Mouse (Mus musculus) testis, adult 2 months (tissue): ENCODE data around the gene Gpr152.

Experiments used
- CTCF ChIP-seq: fragments of 200-500 bp; IDR thresholded peaks from 2 replicates; pipeline ENCODE4 v1.5.1; 2012; ENCODE audit warnings: low read depth, mild to moderate bottlenecking, inconsistent platforms, low read length, moderate library complexity; ENCODE audit not compliant: control insufficient read depth, insufficient read depth, insufficient replicate concordance
- POLR2A ChIP-seq: fragments of 200-500 bp; IDR thresholded peaks from 2 replicates; pipeline ENCODE4 v1.6.1; 2012; ENCODE audit warnings: low read depth, mild to moderate bottlenecking, inconsistent platforms, low read length, moderate library complexity; ENCODE audit not compliant: control insufficient read depth

DNA sequence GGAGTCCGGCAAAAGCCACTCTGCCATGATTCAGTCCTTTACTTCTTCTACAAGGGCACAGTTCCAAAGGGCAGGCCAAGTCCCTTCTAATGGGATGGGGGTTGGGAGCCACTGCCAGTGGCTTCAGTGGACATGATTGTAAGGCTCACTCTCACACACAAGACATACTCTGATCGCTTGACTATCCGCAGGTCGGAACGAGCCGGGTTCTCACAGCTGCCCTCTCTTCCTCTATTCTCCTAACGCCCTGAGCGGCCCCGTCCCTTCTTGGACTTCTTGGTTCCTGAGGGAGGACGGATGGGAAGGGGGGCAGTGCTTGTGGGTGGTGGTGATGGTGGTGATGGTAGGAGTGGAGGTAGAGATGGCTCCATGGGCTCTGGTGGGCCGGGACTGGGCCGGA, 17.2 kb downstream of the Gpr152 start:
- TF ChIP-seq POLR2A (no peak), CTCF (no peak)
